Mouse (Mus musculus) kidney, embryonic 14.5 days (tissue): ENCODE data around the gene Plppr1. TPM values are rescaled to one million over a fixed set of nuclear protein-coding genes. Genes with fewer than 3 reads are reported as not detected.

Experiments
- ATAC-seq: fragments of 200-750 bp; cut with Nextera tagmentation; 2 replicates; pipeline ENCODE4 v1.8.0; 2017; ENCODE audit warnings: moderate number of reproducible peaks, mild to moderate bottlenecking, moderate TSS enrichment, moderate library complexity; ENCODE audit not compliant: low FRiP score, low TSS enrichment
- H3K27ac ChIP-seq: fragments of 300-500 bp; sonication (generic); 2 replicates; pipeline ENCODE4 v1.5.1; 2014; ENCODE audit warnings: low read depth, mild to moderate bottlenecking, low read length, moderate library complexity, mixed read lengths
- H3K27me3 ChIP-seq: fragments of 300-500 bp; sonication (generic); 2 replicates; pipeline ENCODE4 v1.6.1; 2014; ENCODE audit warnings: mild to moderate bottlenecking, low read length; ENCODE audit not compliant: control insufficient read depth, insufficient read depth
- H3K36me3 ChIP-seq: fragments of 300-500 bp; sonication (generic); 2 replicates; pipeline ENCODE4 v1.6.1; 2014; ENCODE audit warnings: low read length, mixed read lengths; ENCODE audit not compliant: control insufficient read depth, insufficient read depth
- H3K4me1 ChIP-seq: fragments of 300-500 bp; sonication (generic); 2 replicates; pipeline ENCODE4 v1.6.1; 2014; ENCODE audit warnings: low read length, mixed read lengths; ENCODE audit not compliant: control insufficient read depth, insufficient read depth
- H3K4me2 ChIP-seq: fragments of 300-500 bp; sonication (generic); replicated peaks from 2 replicates; pipeline ENCODE4 v1.6.1; 2014; ENCODE audit warnings: low read depth, mild to moderate bottlenecking, low read length
- H3K4me3 ChIP-seq: fragments of 300-500 bp; sonication (generic); 2 replicates; pipeline ENCODE4 v1.5.1; 2014; ENCODE audit warnings: mild to moderate bottlenecking, low read length
- H3K9ac ChIP-seq: fragments of 300-500 bp; sonication (generic); 2 replicates; pipeline ENCODE4 v1.6.1; 2014; ENCODE audit warnings: low read depth, mild to moderate bottlenecking, low read length, moderate library complexity
- H3K9me3 ChIP-seq: fragments of 300-500 bp; sonication (generic); 2 replicates; pipeline ENCODE4 v1.6.1; 2016; ENCODE audit warnings: low read length; ENCODE audit not compliant: control insufficient read depth
- WGBS: fragments of 180-500 bp; shearing (Covaris S2); extraction: QIAGEN DNeasy Blood & Tissue Kit; methylation state at CpG from one replicate; pipeline ENCODE4 v1.1.7; 2014; 5-methylcytosine and 5-hydroxymethylcytosine counted together
- polyA plus RNA-seq: library from polyadenylated mRNA; unstranded; fragments of >200 nt; fragmentation: Nextera tagmentation; extraction: Ambion mirVana; gene quantifications from 2 replicates; pipeline ENCODE4 v1.2.1, GENCODE M21; 2014

Plppr1 gene
- polyA plus RNA-seq, 1 experiment from 2014 or later: 4.5 TPM

- Histone ChIP-seq H3K4me2 (no peak overlapping the region), H3K9ac (no peak overlapping the region), H3K36me3 (no peaks in the 10 kb centered on the region), H3K4me1 (no peaks in the 10 kb centered on the region), H3K27me3 (no peaks in the 10 kb centered on the region), H3K4me3 (no peak overlapping the region), H3K27ac (no peak overlapping the region), H3K9me3 (no peaks in the 10 kb centered on the region)
- ATAC-seq: no peak
- 88% methylated on average over 1 of the region's 1 CpGs for WGBS
These were observed 97.7 kb downstream of the Plppr1 start for GRCm38 (mm10) chr4:49156781-49157180.

DNA sequence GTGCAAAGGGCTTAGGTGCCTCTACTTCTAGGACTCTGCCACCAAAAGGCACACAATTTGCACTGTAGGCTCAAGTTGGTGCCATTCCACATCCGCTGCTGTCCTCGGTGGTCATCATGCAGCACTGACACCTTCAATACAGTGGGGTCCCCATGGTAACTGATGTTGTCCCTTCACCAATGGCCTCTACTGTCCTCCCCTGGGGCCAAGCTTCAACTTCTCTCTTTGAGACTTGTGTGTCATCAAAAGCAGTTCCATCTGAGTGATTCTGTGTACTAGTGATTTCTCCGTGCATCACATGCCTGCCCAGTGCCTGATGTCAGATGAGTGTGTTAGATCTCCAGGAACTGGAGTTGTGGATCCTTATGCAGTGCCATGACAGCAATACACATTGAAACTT lies 104.2 kb downstream of the Plppr1 start:
- Histone ChIP-seq H3K4me2 (no peak overlapping the region), H3K27me3 (no peaks in the 10 kb centered on the region), H3K4me1 (no peaks in the 10 kb centered on the region), H3K4me3 (no peak overlapping the region), H3K9me3 (no peaks in the 10 kb centered on the region), H3K36me3 (no peaks in the 10 kb centered on the region), H3K9ac (no peak overlapping the region), H3K27ac (no peak overlapping the region)
- 79% methylated on average over 3 of the region's 3 CpGs for WGBS
- ATAC-seq: no peak

GRCm38 (mm10) chr4:49166391-49166790 lies 107.3 kb downstream of the Plppr1 start:
- Histone ChIP-seq H3K9ac (no peak overlapping the region), H3K9me3 (no peaks in the 10 kb centered on the region), H3K27ac (no peak overlapping the region), H3K27me3 (no peaks in the 10 kb centered on the region), H3K36me3 (no peaks in the 10 kb centered on the region), H3K4me3 (no peak overlapping the region), H3K4me2 (no peak overlapping the region), H3K4me1 (no peaks in the 10 kb centered on the region)
- ATAC-seq: no peak
- 74% methylated on average over 3 of the region's 3 CpGs for WGBS

- H3K36me3 ChIP-seq: no peaks in the 10 kb centered on the region
- no peak overlapping the region for H3K27ac ChIP-seq
- WGBS: 80% methylated on average over 5 of the region's 5 CpGs
- H3K4me2 ChIP-seq: no peak overlapping the region
- no peaks in the 10 kb centered on the region for H3K4me1 ChIP-seq
- H3K27me3 ChIP-seq: no peaks in the 10 kb centered on the region
- no peaks in the 10 kb centered on the region for H3K9me3 ChIP-seq
- ATAC-seq: no peak
- H3K9ac ChIP-seq: no peak overlapping the region
- H3K4me3 ChIP-seq: no peak overlapping the region
These were observed 108.0 kb downstream of the Plppr1 start for GRCm38 (mm10) chr4:49167030-49167429.

- H3K36me3 ChIP-seq: no peaks in the 10 kb centered on the region
- H3K9me3 ChIP-seq: no peaks in the 10 kb centered on the region
- H3K4me3 ChIP-seq: no peak overlapping the region
- H3K4me1 ChIP-seq: no peaks in the 10 kb centered on the region
- no peak overlapping the region for H3K27ac ChIP-seq
- ATAC-seq: no peak
- no peaks in the 10 kb centered on the region for H3K27me3 ChIP-seq
- H3K9ac ChIP-seq: no peak overlapping the region
- WGBS: 58% methylated on average over 1 of the region's 1 CpGs
- H3K4me2 ChIP-seq: no peak overlapping the region
These were observed 110.4 kb downstream of the Plppr1 start for GRCm38 (mm10) chr4:49169498-49169897.

GRCm38 (mm10) chr4:49178101-49178500 lies 119.0 kb downstream of the Plppr1 start:
- Histone ChIP-seq H3K4me2 (no peak overlapping the region), H3K4me3 (no peak overlapping the region), H3K36me3 (no peaks in the 10 kb centered on the region), H3K4me1 (no peaks in the 10 kb centered on the region), H3K9ac (no peak overlapping the region), H3K27me3 (no peaks in the 10 kb centered on the region), H3K27ac (no peak overlapping the region), H3K9me3 (no peaks in the 10 kb centered on the region)
- WGBS: 81% methylated on average over 2 of the region's 2 CpGs
- no peak for ATAC-seq

- Histone ChIP-seq H3K4me2 (no peak overlapping the region), H3K27ac (no peak overlapping the region), H3K4me1 (no peaks in the 10 kb centered on the region), H3K9me3 (no peaks in the 10 kb centered on the region), H3K27me3 (no peaks in the 10 kb centered on the region), H3K36me3 (no peaks in the 10 kb centered on the region), H3K4me3 (no peak overlapping the region), H3K9ac (no peak overlapping the region)
- 80% methylated on average over 3 of the region's 3 CpGs for WGBS
- no peak for ATAC-seq
These were observed 119.8 kb downstream of the Plppr1 start for GRCm38 (mm10) chr4:49178891-49179290.

GRCm38 (mm10) chr4:49179471-49180181 lies 120.6 kb downstream of the Plppr1 start:
- WGBS: 66% methylated on average over 2 of the region's 2 CpGs
- H3K27ac ChIP-seq: no peak overlapping the region
- no peaks in the 10 kb centered on the region for H3K36me3 ChIP-seq
- H3K4me3 ChIP-seq: no peak overlapping the region
- H3K4me2 ChIP-seq: no peak overlapping the region
- no peaks in the 10 kb centered on the region for H3K4me1 ChIP-seq
- H3K9me3 ChIP-seq: no peaks in the 10 kb centered on the region
- H3K27me3 ChIP-seq: no peaks in the 10 kb centered on the region
- H3K9ac ChIP-seq: no peak overlapping the region
- no peak for ATAC-seq

GRCm38 (mm10) chr4:49189991-49190526 lies 131.0 kb downstream of the Plppr1 start:
- Histone ChIP-seq H3K4me3 (no peak overlapping the region), H3K36me3 (no peaks in the 10 kb centered on the region), H3K27me3 (no peaks in the 10 kb centered on the region), H3K27ac (no peak overlapping the region), H3K9ac (no peak overlapping the region), H3K9me3 (no peaks in the 10 kb centered on the region), H3K4me1 (no peaks in the 10 kb centered on the region), H3K4me2 (no peak overlapping the region)
- no peak for ATAC-seq
- WGBS: 65% methylated on average over 3 of the region's 3 CpGs
